Comparison of ENCODE assay signal across 8 mouse cellular contexts in the genomic region with DNA sequence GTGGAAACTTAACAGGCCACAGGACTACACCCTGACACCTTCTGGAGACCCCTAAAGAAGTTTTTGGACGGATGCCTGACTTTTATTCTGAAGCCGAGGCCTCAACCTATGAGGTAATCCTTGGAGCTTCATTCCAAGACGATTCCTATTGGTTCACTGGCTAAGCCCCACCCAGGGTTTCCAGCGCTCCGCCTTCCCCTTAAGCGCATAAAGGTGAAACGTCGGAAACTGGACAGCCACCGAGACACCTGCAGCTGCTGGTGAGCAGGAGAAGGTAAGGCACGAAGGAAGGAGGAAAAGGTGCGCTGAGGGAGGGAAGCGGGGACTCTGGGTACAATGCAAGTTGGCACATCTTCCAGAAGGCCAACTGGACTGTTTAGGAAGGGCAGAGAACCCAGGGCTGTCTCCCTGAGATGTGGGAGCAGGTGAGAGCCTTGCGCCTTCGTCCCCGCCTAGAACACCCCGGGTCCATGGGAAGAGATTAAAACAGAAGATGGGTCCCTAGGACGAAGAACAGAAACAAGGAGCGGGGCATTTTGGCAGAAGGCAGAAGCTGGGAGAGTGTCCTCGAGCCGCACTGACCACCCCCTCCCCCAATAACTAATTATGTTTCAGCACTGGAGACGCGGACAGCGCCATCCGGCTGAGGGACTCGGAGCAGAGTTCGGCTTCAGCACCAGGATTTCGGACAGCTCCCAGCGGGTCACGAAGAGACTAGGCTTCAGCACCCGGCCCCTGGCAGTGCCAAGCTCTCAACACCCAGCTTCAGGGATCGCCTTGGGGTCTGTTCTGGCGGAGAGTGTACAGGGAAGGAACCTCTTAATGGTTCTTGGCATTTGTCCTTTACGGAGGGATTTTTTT. TPM values are rescaled to one million over a fixed set of nuclear protein-coding genes. Genes with fewer than 3 reads are reported as not detected.
DNase-seq lines count a peak whose midpoint lies in the region; ATAC-seq and TF ChIP-seq lines count a peak whose summit lies in the region.

No protein-coding gene starts in this region.

- no peaks in the 10 kb centered on the region for H3K79me2 ChIP-seq in C2C12 (ENCODE audit: control insufficient read depth, insufficient read depth)

- peak; percentile 48; the same call in 1 of the 2 replicates for ATAC-seq in embryonic facial prominence, embryonic 11.5 days (replicated peaks; ENCODE audit: insufficient number of reproducible peaks, low FRiP score, low TSS enrichment, low read depth)
- peak; percentile 58 for ATAC-seq in heart, embryonic 15.5 days (replicated peaks; ENCODE audit: insufficient number of reproducible peaks, insufficient read depth, low FRiP score, low read depth)
- peak; percentile 66 for ATAC-seq in liver, postnatal 0 days
- ATAC-seq in neural tube, embryonic 14.5 days (ENCODE audit: low read depth) = peak; percentile 90

- no peak overlapping the region for H3K4me3 ChIP-seq in C2C12 (ENCODE audit: insufficient read depth, poor library complexity, severe bottlenecking)
- no peak overlapping the region for H3K4me3 ChIP-seq in embryonic facial prominence, embryonic 11.5 days (ENCODE audit: low read depth, low read length)
- H3K4me3 ChIP-seq in heart, embryonic 15.5 days = no peak overlapping the region
- H3K4me3 ChIP-seq in liver, postnatal 0 days (ENCODE audit: low read depth, low read length) = no peak overlapping the region
- H3K4me3 ChIP-seq in neural tube, embryonic 14.5 days (ENCODE audit: low read depth, low read length) = peak overlapping the region; percentile 37

- no peak overlapping the region for H3ac ChIP-seq in C2C12 (ENCODE audit: control insufficient read depth, insufficient read length, low read depth)

- no peak overlapping the region for H3K9ac ChIP-seq in embryonic facial prominence, embryonic 11.5 days (replicated peaks; ENCODE audit: low read length)
- H3K9ac ChIP-seq in heart, embryonic 15.5 days = no peak overlapping the region
- no peak overlapping the region for H3K9ac ChIP-seq in liver, postnatal 0 days (replicated peaks)
- H3K9ac ChIP-seq in neural tube, embryonic 14.5 days (replicated peaks; ENCODE audit: low read depth, low read length) = peak overlapping the region; percentile 46

- no peaks in the 10 kb centered on the region for H3K36me3 ChIP-seq in C2C12 (ENCODE audit: control insufficient read depth, insufficient read depth)
- no peaks in the 10 kb centered on the region for H3K36me3 ChIP-seq in embryonic facial prominence, embryonic 11.5 days (replicated peaks; ENCODE audit: control insufficient read depth, insufficient read depth, low read depth, low read length)
- no peaks in the 10 kb centered on the region for H3K36me3 ChIP-seq in heart, embryonic 15.5 days
- no peaks in the 10 kb centered on the region for H3K36me3 ChIP-seq in liver, postnatal 0 days (replicated peaks; ENCODE audit: insufficient read depth, low read length)
- H3K36me3 ChIP-seq in neural tube, embryonic 14.5 days (ENCODE audit: control insufficient read depth, insufficient read depth, low read length) = no peaks in the 10 kb centered on the region

- H3K4me1 ChIP-seq in embryonic facial prominence, embryonic 11.5 days (ENCODE audit: control insufficient read depth, insufficient read depth, low read length) = peaks cover 3% of the 10 kb centered on the region; the same call in 1 of the 2 replicates
- H3K4me1 ChIP-seq in heart, embryonic 15.5 days (replicated peaks) = no peaks in the 10 kb centered on the region; the same call in 1 of the 2 replicates
- H3K4me1 ChIP-seq in liver, postnatal 0 days (ENCODE audit: insufficient read depth) = no peaks in the 10 kb centered on the region
- H3K4me1 ChIP-seq in neural tube, embryonic 14.5 days (ENCODE audit: control insufficient read depth, insufficient read depth, low read length) = no peaks in the 10 kb centered on the region

- WGBS in embryonic facial prominence, embryonic 11.5 days = 2% methylated on average over 33 of the region's 33 CpGs
- 1% methylated on average over 33 of the region's 33 CpGs for WGBS in heart, embryonic 15.5 days
- 4% methylated on average over 33 of the region's 33 CpGs for WGBS in liver, postnatal 0 days (ENCODE audit: insufficient replicate concordance)
- WGBS in neural tube, embryonic 14.5 days = 1% methylated on average over 33 of the region's 33 CpGs

- no peak overlapping the region for H3K27ac ChIP-seq in embryonic facial prominence, embryonic 11.5 days (replicated peaks; ENCODE audit: low read depth, low read length)
- no peak overlapping the region for H3K27ac ChIP-seq in heart, embryonic 15.5 days
- no peak overlapping the region for H3K27ac ChIP-seq in liver, postnatal 0 days (ENCODE audit: low read depth)
- no peak overlapping the region for H3K27ac ChIP-seq in neural tube, embryonic 14.5 days (ENCODE audit: low read depth, low read length)

- H3K9me3 ChIP-seq in embryonic facial prominence, embryonic 11.5 days (replicated peaks; ENCODE audit: control insufficient read depth, low read length) = no peaks in the 10 kb centered on the region
- H3K9me3 ChIP-seq in heart, embryonic 15.5 days (replicated peaks) = no peaks in the 10 kb centered on the region
- no peaks in the 10 kb centered on the region for H3K9me3 ChIP-seq in liver, postnatal 0 days (ENCODE audit: low read length)
- H3K9me3 ChIP-seq in neural tube, embryonic 14.5 days (ENCODE audit: control insufficient read depth, low read length) = no peaks in the 10 kb centered on the region

- no peak for TF ChIP-seq CTCF in C2C12 (IDR thresholded peaks at IDR 0.05; ENCODE audit: control insufficient read depth, insufficient read depth, insufficient read length)
- TF ChIP-seq CTCF in liver, postnatal 0 days (IDR thresholded peaks at IDR 0.05; ENCODE audit: low read depth) = 0 out of 2 replicates have a peak, but pooled peaks have one; percentile 14

- TF ChIP-seq EP300 in liver, postnatal 0 days (IDR thresholded peaks at IDR 0.05; ENCODE audit: low read depth) = no peak

- peaks cover 28% of the 10 kb centered on the region for H3K27me3 ChIP-seq in C2C12 (ENCODE audit: control insufficient read depth, insufficient read depth, insufficient read length)
- H3K27me3 ChIP-seq in embryonic facial prominence, embryonic 11.5 days (ENCODE audit: control insufficient read depth, insufficient read depth, low read length) = peaks cover 5% of the 10 kb centered on the region; the same call in 1 of the 2 replicates
- H3K27me3 ChIP-seq in heart, embryonic 15.5 days = peaks cover 12% of the 10 kb centered on the region
- H3K27me3 ChIP-seq in liver, postnatal 0 days (ENCODE audit: insufficient read depth, low read length) = peaks cover 4% of the 10 kb centered on the region; the same call in 1 of the 2 replicates
- no peaks in the 10 kb centered on the region for H3K27me3 ChIP-seq in neural tube, embryonic 14.5 days (ENCODE audit: control insufficient read depth, insufficient read depth, low read length)

- no peak overlapping the region; the same call in 1 of the 2 replicates for H3K4me2 ChIP-seq in embryonic facial prominence, embryonic 11.5 days (ENCODE audit: low read depth, low read length)
- H3K4me2 ChIP-seq in heart, embryonic 15.5 days = no peak overlapping the region
- no peak overlapping the region for H3K4me2 ChIP-seq in liver, postnatal 0 days (ENCODE audit: low read depth, low read length)
- peak overlapping the region; percentile 49 for H3K4me2 ChIP-seq in neural tube, embryonic 14.5 days (ENCODE audit: low read depth, low read length)

- DNase-seq in adrenal gland, postnatal 14 days = peak; percentile 94
- peak; percentile 95 for DNase-seq in embryonic facial prominence, embryonic 11.5 days (ENCODE audit: low spot score)
- DNase-seq in kidney, postnatal 25 days = peak; percentile 93 to 97
- peak; percentile 91 for DNase-seq in liver, postnatal 0 days
- DNase-seq in telencephalon, adult 2 months (ENCODE audit: low read depth, low spot score) = peak; percentile 76

- H3K79me3 ChIP-seq in C2C12 (ENCODE audit: low read depth) = no peaks in the 10 kb centered on the region

RNA-seq across cellular contexts. Expression of a gene that starts 14.8 kb away (rescaled TPM):
- 18.1 TPM for polyA plus RNA-seq in C2C12 (2012; fragmentation: generic; extraction: Trizol)
- total RNA-seq in adrenal gland, postnatal 14 days (2021) = 27.1 and 29.5 TPM in 2 replicates
- 10.1 and 11.6 TPM in 2 replicates for polyA plus RNA-seq in embryonic facial prominence, embryonic 11.5 days (2014; fragmentation: Nextera tagmentation; extraction: Ambion mirVana)
- 19.4 and 22.5 TPM in 2 replicates for polyA plus RNA-seq in heart, embryonic 15.5 days (2015; fragmentation: Nextera tagmentation; extraction: Ambion mirVana)
- 5.1 and 5.2 TPM in 2 replicates for polyA plus RNA-seq in liver, postnatal 0 days (2015; fragmentation: Nextera tagmentation; extraction: Ambion mirVana)
- polyA plus RNA-seq in neural tube, embryonic 14.5 days (2014; fragmentation: Nextera tagmentation; extraction: Ambion mirVana) = 20.4 and 23.5 TPM in 2 replicates

RNA-seq across cellular contexts. Expression of a gene that starts 23.1 kb away (rescaled TPM):
- 51.8 TPM for polyA plus RNA-seq in C2C12 (2012; fragmentation: generic; extraction: Trizol)
- 31.5 and 33.4 TPM in 2 replicates for total RNA-seq in adrenal gland, postnatal 14 days (2021)
- polyA plus RNA-seq in embryonic facial prominence, embryonic 11.5 days (2014; fragmentation: Nextera tagmentation; extraction: Ambion mirVana) = 23.7 and 33.1 TPM in 2 replicates
- 19.7 and 25.7 TPM in 2 replicates for polyA plus RNA-seq in heart, embryonic 15.5 days (2015; fragmentation: Nextera tagmentation; extraction: Ambion mirVana)
- 10.2 and 12.1 TPM in 2 replicates for polyA plus RNA-seq in liver, postnatal 0 days (2015; fragmentation: Nextera tagmentation; extraction: Ambion mirVana)
- polyA plus RNA-seq in neural tube, embryonic 14.5 days (2014; fragmentation: Nextera tagmentation; extraction: Ambion mirVana) = 21.0 and 26.9 TPM in 2 replicates

RNA-seq across cellular contexts. Expression of a gene that starts 34.8 kb away (rescaled TPM):
- 5.8 TPM for polyA plus RNA-seq in C2C12 (2012; fragmentation: generic; extraction: Trizol)
- total RNA-seq in adrenal gland, postnatal 14 days (2021) = 18.7 and 20.9 TPM in 2 replicates
- 2.9 and 3.6 TPM in 2 replicates for polyA plus RNA-seq in embryonic facial prominence, embryonic 11.5 days (2014; fragmentation: Nextera tagmentation; extraction: Ambion mirVana)
- polyA plus RNA-seq in heart, embryonic 15.5 days (2015; fragmentation: Nextera tagmentation; extraction: Ambion mirVana) = 6.9 and 8.3 TPM in 2 replicates
- 2.6 and 3.1 TPM in 2 replicates for polyA plus RNA-seq in liver, postnatal 0 days (2015; fragmentation: Nextera tagmentation; extraction: Ambion mirVana)
- 0.92 and 1.7 TPM in 2 replicates for polyA plus RNA-seq in neural tube, embryonic 14.5 days (2014; fragmentation: Nextera tagmentation; extraction: Ambion mirVana)

RNA-seq across cellular contexts. Expression of a gene that starts 50.9 kb away (rescaled TPM):
- 27.5 TPM for polyA plus RNA-seq in C2C12 (2012; fragmentation: generic; extraction: Trizol)
- total RNA-seq in adrenal gland, postnatal 14 days (2021) = 76.9 and 106 TPM in 2 replicates
- 33.0 and 48.5 TPM in 2 replicates for polyA plus RNA-seq in embryonic facial prominence, embryonic 11.5 days (2014; fragmentation: Nextera tagmentation; extraction: Ambion mirVana)
- 61.1 and 78.3 TPM in 2 replicates for polyA plus RNA-seq in heart, embryonic 15.5 days (2015; fragmentation: Nextera tagmentation; extraction: Ambion mirVana)
- polyA plus RNA-seq in liver, postnatal 0 days (2015; fragmentation: Nextera tagmentation; extraction: Ambion mirVana) = 25.8 and 26.8 TPM in 2 replicates
- polyA plus RNA-seq in neural tube, embryonic 14.5 days (2014; fragmentation: Nextera tagmentation; extraction: Ambion mirVana) = 6.9 and 13.2 TPM in 2 replicates

RNA-seq across cellular contexts. Expression of a gene that starts 58.1 kb away (rescaled TPM):
- 106 TPM for polyA plus RNA-seq in C2C12 (2012; fragmentation: generic; extraction: Trizol)
- total RNA-seq in adrenal gland, postnatal 14 days (2021) = 61.6 and 63.5 TPM in 2 replicates
- 48.5 and 60.5 TPM in 2 replicates for polyA plus RNA-seq in embryonic facial prominence, embryonic 11.5 days (2014; fragmentation: Nextera tagmentation; extraction: Ambion mirVana)
- 62.3 and 80.2 TPM in 2 replicates for polyA plus RNA-seq in heart, embryonic 15.5 days (2015; fragmentation: Nextera tagmentation; extraction: Ambion mirVana)
- 45.8 and 49.8 TPM in 2 replicates for polyA plus RNA-seq in liver, postnatal 0 days (2015; fragmentation: Nextera tagmentation; extraction: Ambion mirVana)
- 68.6 and 69.7 TPM in 2 replicates for polyA plus RNA-seq in neural tube, embryonic 14.5 days (2014; fragmentation: Nextera tagmentation; extraction: Ambion mirVana)
